Mouse (Mus musculus): ENCODE measurements around the gene Notch3. TPM values are rescaled to one million over a fixed set of nuclear protein-coding genes. Genes with fewer than 3 reads are reported as not detected.
"Not testable (repeated sequence)": the region's sequence is repeated elsewhere in the genome, so short reads cannot be mapped to it uniquely, and the experiment has no call there.

The Notch3 gene
- total and polyA plus RNA-seq, 3 experiments: 0.08 to 0.50 TPM; not detected in 1

DNA sequence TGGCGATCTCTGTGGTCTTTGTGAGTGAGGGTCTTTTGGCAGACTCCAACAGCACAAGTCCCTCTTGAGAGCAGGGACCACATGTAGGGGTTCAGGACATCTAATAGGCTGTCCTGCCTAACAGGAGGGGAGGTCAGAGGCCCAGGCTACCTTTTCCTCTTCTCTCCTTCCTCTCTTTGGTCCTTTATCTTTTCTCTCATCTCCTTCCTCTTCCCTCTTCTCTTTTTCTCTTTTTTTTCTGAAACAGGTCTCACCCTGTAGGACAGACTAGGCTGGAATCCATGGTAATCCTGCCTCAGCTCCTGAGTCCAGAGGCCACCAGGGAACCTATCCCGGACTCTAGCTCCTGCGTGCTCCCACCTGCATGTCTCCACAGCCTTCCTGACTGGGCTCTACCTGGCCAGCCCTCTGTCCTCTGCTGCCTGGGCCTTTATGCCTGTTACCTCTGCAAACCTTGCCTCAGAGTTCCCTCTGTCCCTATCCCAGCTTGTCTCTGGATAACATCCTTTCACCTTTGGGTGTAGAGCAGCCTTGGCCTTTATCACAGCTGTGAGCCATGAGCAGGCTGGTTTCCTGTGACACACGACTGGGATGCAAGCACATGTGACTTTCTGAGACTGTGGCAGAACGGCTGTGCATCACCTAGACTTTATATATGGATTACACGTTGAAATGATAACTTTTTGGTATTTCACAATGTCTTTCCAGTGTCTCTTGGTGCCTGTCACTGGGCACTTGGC lies 57.3 kb downstream of the Notch3 start:
- no peak overlapping the region for H3K4me3 ChIP-seq (ENCODE audit: control insufficient read depth in 1 of 2, insufficient read depth in 1 of 2, low read depth in 2 of 2, low read length in 2 of 2)

GRCm38 (mm10) chr17:32108320-32109011 lies 58.2 kb downstream of the Notch3 start:
- H3K79me2 ChIP-seq (ENCODE audit: control insufficient read depth, insufficient read depth, low read length, poor library complexity); H3K9me3 ChIP-seq (replicated peaks; ENCODE audit: insufficient read depth, low read length); H3K27me3 ChIP-seq (ENCODE audit: control insufficient read depth in 1 of 2, insufficient read depth in 2 of 2, low read length in 2 of 2); H3K4me3 ChIP-seq (ENCODE audit: control insufficient read depth in 1 of 2, insufficient read depth in 1 of 2, low read depth in 2 of 2, low read length in 2 of 2): not testable (repeated sequence)
- TF ChIP-seq GATA1 (IDR thresholded peaks at IDR 0.05; ENCODE audit: low read depth, low read length): peak; percentile 42; the same call in 1 of the 2 replicates
- peak; percentile 35; the same call in 1 of the 2 replicates for TF ChIP-seq TCF12 (IDR thresholded peaks at IDR 0.05; ENCODE audit: low read depth, low read length)
- TF ChIP-seq EP300 (IDR thresholded peaks at IDR 0.05; ENCODE audit: low read depth in 1 of 2, low read length in 2 of 2): peak; percentile 53 to 83; a peak in 3 of 4 replicates
- peak; percentile 91 for TF ChIP-seq TAL1 (IDR thresholded peaks at IDR 0.05; ENCODE audit: low read length)
- TF ChIP-seq ETS1 (IDR thresholded peaks at IDR 0.05; ENCODE audit: low read depth, low read length): peak; percentile 67; the same call in 1 of the 2 replicates
- peaks cover 8 to 46% of the 10 kb centered on the region in 2 experiments; a peak in 3 of 4 replicates for H3K4me1 ChIP-seq (ENCODE audit: control insufficient read depth in 1 of 2, insufficient read depth in 2 of 2, low read length in 2 of 2)
- H3K27ac ChIP-seq (ENCODE audit: control insufficient read depth, low read depth, low read length): peak overlapping the region; percentile 95
- H3K36me3 ChIP-seq (ENCODE audit: control insufficient read depth in 1 of 2, insufficient read depth in 2 of 2, low read length in 2 of 2): peaks cover 0 to 41% of the 10 kb centered on the region in 2 experiments; a peak in 2 of 4 replicates
- H3K9ac ChIP-seq (ENCODE audit: control insufficient read depth, low read depth, low read length, poor library complexity, severe bottlenecking): peak overlapping the region; percentile 54
- peak; percentile 63 for DNase-seq (ENCODE audit: low read depth, low spot score)

More for the DNA sequence above, 57.3 kb downstream of the Notch3 start:
- 0 out of 2 replicates have a peak, but pooled peaks have one; percentile 17 for TF ChIP-seq ELF1 (IDR thresholded peaks at IDR 0.05; ENCODE audit: low read depth, low read length)
- no peak for TF ChIP-seq MAFK (IDR thresholded peaks at IDR 0.05; ENCODE audit: borderline replicate concordance, low read depth, low read length)
- TF ChIP-seq ZNF384 (IDR thresholded peaks at IDR 0.05; ENCODE audit: low read depth, low read length): peak; percentile 79
- no peak for TF ChIP-seq HCFC1 (IDR thresholded peaks at IDR 0.05; ENCODE audit: low read depth, low read length)
- peak; percentile 73 for TF ChIP-seq GATA1 (IDR thresholded peaks at IDR 0.05; ENCODE audit: low read depth, low read length)
- peak in 1 of 2 experiments; percentile 41; a peak in 1 of 4 replicates for TF ChIP-seq EP300 (IDR thresholded peaks at IDR 0.05; ENCODE audit: low read depth in 1 of 2, low read length in 2 of 2)
- no peak for TF ChIP-seq NRF1 (IDR thresholded peaks at IDR 0.05; ENCODE audit: insufficient read depth, low read depth, low read length, poor library complexity, severe bottlenecking)
- TF ChIP-seq USF2 (IDR thresholded peaks at IDR 0.05; ENCODE audit: borderline replicate concordance in 1 of 2, insufficient read depth in 1 of 2, low read depth in 1 of 2, low read length in 2 of 2): no peak
- no peak for TF ChIP-seq TBP (IDR thresholded peaks at IDR 0.05; ENCODE audit: low read depth, low read length)
- no peak for TF ChIP-seq CHD2 (IDR thresholded peaks at IDR 0.05; ENCODE audit: low read length)
- peak; percentile 46; the same call in 1 of the 2 replicates for TF ChIP-seq USF1 (IDR thresholded peaks at IDR 0.05; ENCODE audit: low read depth, low read length)
- no peak for TF ChIP-seq MYC (IDR thresholded peaks at IDR 0.05; ENCODE audit: low read depth, low read length)
- TF ChIP-seq ZKSCAN1 (IDR thresholded peaks at IDR 0.05; ENCODE audit: low read depth, low read length): no peak
- TF ChIP-seq MEF2A (IDR thresholded peaks at IDR 0.05; ENCODE audit: extremely low read depth, insufficient replicate concordance, low read depth, low read length, poor library complexity, severe bottlenecking): no peak
- Histone ChIP-seq H3K79me2 (ENCODE audit: control insufficient read depth, insufficient read depth, low read length, poor library complexity) (peaks cover 11% of the 10 kb centered on the region), H3K4me1 (ENCODE audit: control insufficient read depth in 1 of 2, insufficient read depth in 2 of 2, low read length in 2 of 2) (peaks cover 8 to 46% of the 10 kb centered on the region in 2 experiments), H3K27ac (ENCODE audit: control insufficient read depth, low read depth, low read length) (peak overlapping the region; percentile 95), H3K36me3 (ENCODE audit: control insufficient read depth in 1 of 2, insufficient read depth in 2 of 2, low read length in 2 of 2) (peaks cover 0 to 41% of the 10 kb centered on the region in 2 experiments; a peak in 2 of 4 replicates), H3K9me3 (replicated peaks; ENCODE audit: insufficient read depth, low read length) (no peaks in the 10 kb centered on the region), H3K27me3 (ENCODE audit: control insufficient read depth in 1 of 2, insufficient read depth in 2 of 2, low read length in 2 of 2) (no peaks in the 10 kb centered on the region), H3K9ac (ENCODE audit: control insufficient read depth, low read depth, low read length, poor library complexity, severe bottlenecking) (peak overlapping the region; percentile 54)
- DNase-seq (ENCODE audit: low read depth, low spot score): peak; percentile 44

Measured in MEL (cell line).